Mouse (Mus musculus) bone marrow, adult 2 months (tissue): Measurements from ENCODE around the gene Prdm16.

Experiments used
- CTCF ChIP-seq: fragments of 200-500 bp; IDR thresholded peaks from 2 replicates; pipeline ENCODE4 v1.5.1; 2011; ENCODE audit warnings: low read length, control low read depth; ENCODE audit not compliant: control insufficient read depth, insufficient read depth
- POLR2A ChIP-seq: fragments of 200-500 bp; IDR thresholded peaks from 2 replicates; pipeline ENCODE4 v1.6.1; 2011; ENCODE audit warnings: low read depth, mild to moderate bottlenecking, control low read depth, low read length, borderline replicate concordance; ENCODE audit not compliant: control insufficient read depth

DNA sequence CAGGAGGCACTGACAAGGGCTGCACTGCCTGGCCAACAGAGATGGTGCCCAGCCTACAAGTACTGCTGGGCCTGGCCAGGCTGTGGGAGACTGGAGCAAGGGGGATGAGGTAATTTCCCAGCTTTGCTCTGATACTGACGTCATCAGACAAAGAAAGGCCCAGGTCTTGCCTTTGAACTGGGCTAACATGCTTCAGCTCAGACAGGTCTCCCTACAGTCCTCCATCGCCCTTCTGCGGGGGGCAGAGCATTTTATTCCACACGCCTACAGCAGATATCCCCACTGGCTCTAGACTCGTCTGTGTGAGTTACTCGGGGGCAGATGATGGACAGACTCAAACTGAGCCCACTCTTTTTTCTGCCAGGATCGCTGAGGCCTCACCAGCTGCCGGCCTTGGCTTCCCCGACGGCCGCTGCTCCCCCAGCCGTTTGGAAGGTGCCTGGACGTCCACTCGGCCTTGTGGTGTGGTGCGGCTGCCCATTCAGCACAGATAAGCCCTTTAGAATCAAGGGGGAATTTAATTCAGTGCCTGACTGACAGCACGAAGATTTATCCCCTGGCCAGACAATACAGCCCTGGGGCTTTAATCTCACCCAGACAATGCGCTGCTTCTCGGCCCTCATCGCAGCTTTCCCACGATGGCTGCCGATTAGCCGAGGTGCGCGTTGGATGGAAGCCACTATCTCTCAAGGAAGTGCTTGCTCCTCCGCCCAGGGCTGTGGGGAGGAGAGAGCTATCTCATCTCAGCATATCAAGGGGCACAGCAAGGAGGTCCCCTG lies 32.8 kb downstream of the Prdm16 start:
- TF ChIP-seq POLR2A = no peak
- TF ChIP-seq CTCF = no peak
